Mouse (Mus musculus) heart, postnatal 25 days (tissue): Measurements from ENCODE around the gene Enthd1. TPM values are rescaled to one million over a fixed set of nuclear protein-coding genes. Genes with fewer than 3 reads are reported as not detected.

ENCODE experiments used
- DNase-seq: peaks from one replicate; pipeline ENCODE4 v3.0.0; 2022; ENCODE audit warnings: low spot score
- intact Hi-C: fragments of 180-260 bp; cut with DNase I; formaldehyde crosslinking; loops from one replicate; pipeline ENCODE4 v1.15.1; 2025
- total RNA-seq, 2 experiments: library from RNA; stranded (reverse); gene quantifications; 2 replicates each; pipeline ENCODE4 v1.2.3; 2021

Enthd1 gene
- total RNA-seq, 2 experiments from 2014 or later = not detected

GRCm38 (mm10) chr15:80575817-80576370 is 10.9 kb upstream of the Enthd1 start:
- no peak for DNase-seq
- intact Hi-C loops = no loop called here

- intact Hi-C loops = no loop called here
- DNase-seq = no peak
These were observed 9.5 kb upstream of the Enthd1 start for GRCm38 (mm10) chr15:80574211-80575040.

DNA sequence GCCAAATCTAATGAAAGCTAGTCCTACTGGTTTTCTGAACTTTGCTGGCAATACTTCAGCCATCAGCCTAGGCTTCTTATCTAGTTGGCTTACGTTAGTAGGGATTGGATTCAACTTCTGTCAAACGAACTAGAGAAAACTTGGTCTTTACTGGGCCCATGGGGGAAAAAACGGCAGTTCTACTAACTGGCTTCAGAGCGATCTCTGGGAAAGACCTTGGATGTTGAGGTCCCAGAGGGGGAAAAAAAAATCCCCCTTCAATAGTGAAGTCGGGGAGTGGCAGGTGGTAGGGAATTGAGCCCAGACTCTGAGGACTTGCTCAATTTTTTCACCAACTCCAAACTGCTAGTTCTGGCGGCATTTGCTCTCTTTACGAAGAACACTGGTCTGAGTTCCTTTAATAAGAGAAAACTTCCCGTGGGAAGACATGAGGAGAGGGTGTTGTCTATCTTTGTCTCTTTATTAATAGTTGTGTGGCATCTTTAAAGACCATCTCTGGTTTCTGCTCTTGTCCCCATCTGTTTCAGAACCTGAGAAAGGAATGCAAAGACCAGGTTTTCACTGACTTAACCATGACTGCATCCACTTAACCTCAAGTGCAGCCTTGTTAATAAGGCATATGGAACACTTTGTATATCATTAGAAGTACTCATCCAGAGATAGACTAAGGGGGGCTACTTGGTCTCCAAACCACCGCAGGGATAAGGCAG is 8.0 kb upstream of the Enthd1 start:
- DNase-seq = no peak
- intact Hi-C loops = no loop called here

DNA sequence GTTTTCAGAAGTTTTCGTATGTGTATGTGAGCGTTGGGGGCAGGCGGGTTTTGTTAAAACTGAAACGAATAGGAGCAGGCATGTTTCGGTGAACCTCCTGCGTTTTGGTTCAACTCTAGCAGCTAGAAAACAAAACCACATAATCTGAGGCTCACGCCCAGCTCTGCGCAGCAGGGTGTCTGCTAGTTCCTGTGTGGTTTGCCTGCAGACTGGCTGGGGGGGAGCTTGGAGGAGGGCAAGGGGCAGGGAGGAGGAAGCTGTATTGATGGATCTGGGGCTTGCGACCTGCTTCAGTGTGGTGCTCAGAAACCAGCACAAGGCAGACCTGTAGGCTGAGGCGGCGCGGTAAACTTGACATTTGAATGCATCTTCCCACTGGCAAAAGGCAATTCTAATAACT is 7.3 kb upstream of the Enthd1 start, which contains the start of gene Grap2:
Gene Grap2 (plus strand): TSS at position 304 of the 400 bp plus-strand sequence.
- DNase-seq = no peak
- intact Hi-C loops = no loop called here

DNA sequence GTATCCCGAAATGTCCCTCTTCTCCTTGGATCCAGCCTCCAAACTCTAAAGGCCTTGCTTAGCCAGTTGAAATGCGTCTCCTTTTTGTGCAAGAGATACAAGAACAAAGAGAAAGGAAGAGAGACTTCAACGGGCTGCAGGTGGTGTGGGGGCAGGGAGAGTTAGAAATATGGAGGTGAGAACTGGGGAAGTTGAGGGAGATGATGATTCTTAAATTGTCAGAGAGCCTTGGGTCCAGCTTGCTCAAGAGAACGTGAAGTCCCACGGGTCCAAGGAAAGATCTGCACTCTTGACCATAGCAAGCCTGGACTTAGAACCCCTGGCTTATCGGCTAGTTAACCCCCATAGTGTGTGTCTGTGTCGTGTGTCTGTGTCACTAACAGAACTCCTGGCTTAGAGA is 6.7 kb upstream of the Enthd1 start:
- no peak for DNase-seq
- intact Hi-C loops = no loop called here

GRCm38 (mm10) chr15:80570226-80570625 is 5.3 kb upstream of the Enthd1 start:
- intact Hi-C loops = no loop called here
- no peak for DNase-seq

GRCm38 (mm10) chr15:80569205-80569604 is 4.2 kb upstream of the Enthd1 start:
- no peak for DNase-seq
- intact Hi-C loops = no loop called here

DNA sequence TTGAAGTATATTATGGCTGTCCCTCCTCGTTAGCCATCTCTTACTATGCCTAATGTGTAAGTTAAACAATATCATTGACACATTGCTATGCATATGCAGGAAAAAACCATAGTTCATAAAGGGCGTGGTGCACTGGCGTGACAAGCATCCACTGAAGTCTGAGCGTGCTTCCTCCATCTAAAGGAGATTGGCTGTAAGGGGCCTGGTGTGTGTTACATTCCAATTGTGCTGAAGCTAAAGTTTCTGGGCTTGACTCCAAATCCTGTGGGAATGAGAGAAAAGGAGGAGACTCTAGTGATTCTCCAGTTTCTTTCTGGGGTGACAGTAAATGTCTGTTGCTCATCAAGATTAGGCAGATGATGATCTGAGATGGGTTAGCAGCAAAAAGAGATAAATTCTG is 2.8 kb upstream of the Enthd1 start:
- no peak for DNase-seq
- intact Hi-C loops = no loop called here

DNA sequence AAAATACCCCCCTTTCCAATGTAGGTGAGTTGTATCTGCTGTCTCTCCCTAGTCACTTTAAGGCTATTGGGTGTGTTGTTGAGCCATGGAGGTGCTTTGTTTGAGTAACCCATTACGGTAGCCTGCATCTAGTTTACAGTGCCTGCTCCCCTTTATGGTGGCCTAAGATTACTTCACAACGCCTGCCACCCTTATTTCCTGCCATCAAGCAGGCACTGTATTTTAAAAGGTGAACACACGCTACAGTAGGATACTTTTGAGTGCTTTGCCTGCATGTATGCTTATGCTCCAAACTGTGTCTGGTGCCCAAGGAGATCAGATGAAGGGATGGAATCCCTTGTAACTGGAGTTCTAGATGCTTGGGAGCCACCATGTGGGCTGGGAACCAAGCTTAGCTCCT is 2.2 kb upstream of the Enthd1 start:
- DNase-seq = no peak
- intact Hi-C loops = no loop called here

GRCm38 (mm10) chr15:80566696-80567095 is 1.7 kb upstream of the Enthd1 start:
- no peak for DNase-seq
- intact Hi-C loops = no loop called here

- intact Hi-C loops = no loop called here
These were observed 1.2 kb downstream of the Enthd1 start for GRCm38 (mm10) chr15:80563634-80564208.

GRCm38 (mm10) chr15:80562446-80562845 is 2.5 kb downstream of the Enthd1 start:
- no peak for DNase-seq
- intact Hi-C loops = no loop called here

More at GRCm38 (mm10) chr15:80563634-80564208, 1.2 kb downstream of the Enthd1 start:
- DNase-seq = no peak

GRCm38 (mm10) chr15:80560646-80561580 is 4.0 kb downstream of the Enthd1 start:
- DNase-seq = no peak
- intact Hi-C loops = no loop called here

DNA sequence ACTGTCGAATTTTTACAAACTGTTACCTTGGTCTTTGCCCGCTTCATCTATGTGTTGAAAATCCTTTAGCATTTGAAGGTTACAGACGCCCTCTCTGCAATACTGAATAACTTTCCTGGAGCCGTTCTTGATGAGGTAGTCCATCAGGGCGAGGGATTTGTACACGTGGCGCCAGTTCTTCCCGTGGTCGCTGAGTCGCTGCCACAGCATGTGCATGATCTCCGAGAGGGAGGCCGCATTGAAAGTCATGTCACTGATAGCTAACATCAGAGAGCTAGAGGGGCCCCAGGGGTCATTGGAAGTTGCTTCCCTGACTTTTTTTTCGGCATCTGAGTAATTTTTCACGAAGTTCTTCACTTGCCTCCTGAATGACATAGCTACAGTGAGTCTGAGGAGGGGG is 5.0 kb downstream of the Enthd1 start:
- no peak for DNase-seq
- intact Hi-C loops = no loop called here

DNA sequence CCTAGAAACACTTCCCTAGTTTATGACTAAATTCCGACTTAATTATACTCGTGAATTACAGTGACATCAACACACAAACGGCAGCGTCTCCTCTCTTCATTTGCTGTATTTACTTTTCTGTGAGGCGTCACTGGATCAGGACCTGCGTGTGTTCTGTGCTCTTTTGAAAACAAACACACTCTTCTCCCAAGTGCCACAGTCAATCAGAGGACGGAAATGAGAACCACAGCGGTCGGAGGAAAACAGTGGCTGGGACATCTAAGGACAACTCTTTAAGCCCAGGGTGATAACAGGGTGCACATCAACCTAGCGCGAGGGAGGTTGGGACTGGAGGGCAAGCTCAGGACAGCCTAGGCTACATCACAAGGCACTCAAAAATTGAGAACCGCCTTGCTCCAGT is 5.4 kb downstream of the Enthd1 start:
- intact Hi-C loops = no loop called here
- DNase-seq = no peak

DNA sequence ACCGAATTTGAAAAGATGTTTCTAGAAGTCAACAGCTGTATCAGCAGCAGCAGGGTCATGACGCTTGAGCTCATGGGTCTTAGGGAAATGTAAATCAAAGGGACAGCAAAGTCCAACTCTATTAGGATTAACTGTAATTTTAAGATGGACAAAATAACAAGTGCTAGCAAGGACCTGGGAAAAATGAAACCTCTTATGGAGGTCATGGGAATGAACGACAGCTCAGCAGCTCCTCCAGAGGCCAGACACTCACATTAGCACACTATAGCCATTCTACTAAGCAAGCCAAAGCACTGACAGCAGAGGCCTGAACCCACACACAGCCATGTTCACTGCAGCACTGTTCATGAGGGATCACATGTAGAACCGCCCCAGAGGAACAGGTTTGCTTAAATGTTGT is 7.2 kb downstream of the Enthd1 start:
- intact Hi-C loops = no loop called here
- no peak for DNase-seq

GRCm38 (mm10) chr15:80556021-80556420 is 8.9 kb downstream of the Enthd1 start:
- no peak for DNase-seq
- intact Hi-C loops = no loop called here

GRCm38 (mm10) chr15:80554860-80555822 is 9.8 kb downstream of the Enthd1 start:
- no peak for DNase-seq
- intact Hi-C loops = no loop called here

GRCm38 (mm10) chr15:80545430-80545829 is 19.5 kb downstream of the Enthd1 start:
- intact Hi-C loops = no loop called here
- no peak for DNase-seq
